Comparison of ENCODE assay signal across 9 mouse cellular contexts in genomic region chr11:97021121-97021765, GRCm38 (mm10). TPM values are rescaled to one million over a fixed set of nuclear protein-coding genes. Genes with fewer than 3 reads are reported as not detected.
DNase-seq lines count a peak whose midpoint lies in the region; ATAC-seq lines count a peak whose summit lies in the region.
"Had no signal": no experiment of that assay in that cellular context is flagged by ENCODE, and none has a peak within 500 bp of the region (broad histone marks: within the 10 kb centered on the region; RNA-seq: fewer than 3 reads in every experiment).

No protein-coding gene starts in this region.

- no peaks in the 10 kb centered on the region for H3K36me3 ChIP-seq in intestine, embryonic 14.5 days (ENCODE audit: control insufficient read depth, insufficient read depth, low read length)
- no peaks in the 10 kb centered on the region for H3K36me3 ChIP-seq in neural tube, embryonic 12.5 days

- H3K27me3 ChIP-seq in intestine, embryonic 14.5 days (replicated peaks; ENCODE audit: control insufficient read depth, insufficient read depth, low read length) = peaks cover 77% of the 10 kb centered on the region
- H3K27me3 ChIP-seq in neural tube, embryonic 12.5 days (replicated peaks) = peaks cover 87% of the 10 kb centered on the region

- intact Hi-C loops in left cerebral cortex, postnatal 14 days (cut with DNase I) = loop anchor here (5.0 kb wide), 1 partner anchor 104 kb away; the partner anchor contains the start of gene Cdk5rap3

- peak overlapping the region; percentile 48 for H3K4me3 ChIP-seq in intestine, embryonic 14.5 days (ENCODE audit: low read depth, low read length)
- peak overlapping the region; percentile 47 for H3K4me3 ChIP-seq in neural tube, embryonic 12.5 days

- WGBS in intestine, embryonic 14.5 days = 3% methylated on average over 27 of the region's 27 CpGs
- WGBS in neural tube, embryonic 12.5 days = 1% methylated on average over 27 of the region's 27 CpGs

- H3K9me3 ChIP-seq in intestine, embryonic 14.5 days (ENCODE audit: control insufficient read depth, low read length) = no peaks in the 10 kb centered on the region
- no peaks in the 10 kb centered on the region for H3K9me3 ChIP-seq in neural tube, embryonic 12.5 days

- H3K4me2 ChIP-seq in intestine, embryonic 14.5 days (ENCODE audit: low read length) = peak overlapping the region; percentile 83
- peak overlapping the region; percentile 84 for H3K4me2 ChIP-seq in neural tube, embryonic 12.5 days (replicated peaks)

- no peak overlapping the region; the same call in 1 of the 2 replicates for H3K9ac ChIP-seq in intestine, embryonic 14.5 days (ENCODE audit: low read length)
- H3K9ac ChIP-seq in neural tube, embryonic 12.5 days = no peak overlapping the region

- peak; percentile 24 to 45 for DNase-seq in kidney, postnatal 4 days
- DNase-seq in kidney, adult 18-20 months = no peak
- DNase-seq in embryo, embryonic 9.5 days (ENCODE audit: extremely low spot score) = peak; percentile 47
- DNase-seq in intestine, embryonic 14.5 days (ENCODE audit: low spot score) = peak; percentile 76
- no peak for DNase-seq in left cerebral cortex, postnatal 14 days (ENCODE audit: low spot score in 2 of 2)
- DNase-seq in right cerebral cortex, postnatal 4 days = no peak
- DNase-seq in cerebellum, adult 18-20 months = no peak

- ATAC-seq in intestine, embryonic 14.5 days (replicated peaks; ENCODE audit: low FRiP score, low TSS enrichment, low read depth) = no peak
- no peak for ATAC-seq in neural tube, embryonic 12.5 days (ENCODE audit: low FRiP score, low read depth)

- no peak overlapping the region for H3K27ac ChIP-seq in intestine, embryonic 14.5 days (ENCODE audit: low read depth)
- no peak overlapping the region for H3K27ac ChIP-seq in neural tube, embryonic 12.5 days
- H3K27ac ChIP-seq: macrophage had no signal

- H3K4me1 ChIP-seq in intestine, embryonic 14.5 days (replicated peaks; ENCODE audit: control insufficient read depth, insufficient read depth, low read length) = peaks cover 22% of the 10 kb centered on the region
- H3K4me1 ChIP-seq in neural tube, embryonic 12.5 days = peaks cover 36% of the 10 kb centered on the region

RNA-seq across cellular contexts. Expression of gene Sp6, which starts 8.0 kb away (rescaled TPM):
- polyA plus RNA-seq in intestine, embryonic 14.5 days (2014; fragmentation: Nextera tagmentation; extraction: Ambion mirVana) = not detected in 2 replicates
- polyA plus RNA-seq in neural tube, embryonic 12.5 days (2016; fragmentation: Nextera tagmentation; extraction: Ambion mirVana) = 0.23 and 0.34 TPM in 2 replicates
- 1 to 10 TPM; 2.6 to 2.7 TPM for total RNA-seq in left cerebral cortex, postnatal 14 days (2021)
- polyA plus RNA-seq: macrophage had no signal

RNA-seq across cellular contexts. Expression of gene Scrn2, which starts 8.5 kb away (rescaled TPM):
- 18.6 and 19.0 TPM in 2 replicates for polyA plus RNA-seq in intestine, embryonic 14.5 days (2014; fragmentation: Nextera tagmentation; extraction: Ambion mirVana)
- 19.8 and 21.9 TPM in 2 replicates for polyA plus RNA-seq in neural tube, embryonic 12.5 days (2016; fragmentation: Nextera tagmentation; extraction: Ambion mirVana)
- 1 to 10 TPM; 2.7 to 3.0 TPM for total RNA-seq in left cerebral cortex, postnatal 14 days (2021)

RNA-seq across cellular contexts. Expression of gene Lrrc46, which starts 20.0 kb away (rescaled TPM):
- 0.44 and 0.49 TPM in 2 replicates for polyA plus RNA-seq in intestine, embryonic 14.5 days (2014; fragmentation: Nextera tagmentation; extraction: Ambion mirVana)
- polyA plus RNA-seq in neural tube, embryonic 12.5 days (2016; fragmentation: Nextera tagmentation; extraction: Ambion mirVana) = 2.2 and 2.9 TPM in 2 replicates
- total RNA-seq in left cerebral cortex, postnatal 14 days (2021) = under 1 TPM; 0.26 to 0.74 TPM

RNA-seq across cellular contexts. Expression of gene Mrpl10, which starts 20.1 kb away (rescaled TPM):
- 96.4 and 98.5 TPM in 2 replicates for polyA plus RNA-seq in intestine, embryonic 14.5 days (2014; fragmentation: Nextera tagmentation; extraction: Ambion mirVana)
- polyA plus RNA-seq in neural tube, embryonic 12.5 days (2016; fragmentation: Nextera tagmentation; extraction: Ambion mirVana) = 66.9 and 68.3 TPM in 2 replicates
- total RNA-seq in left cerebral cortex, postnatal 14 days (2021) = 10 to 100 TPM; 69.0 to 69.8 TPM

RNA-seq across cellular contexts. Expression of gene Osbpl7, which starts 29.2 kb away (rescaled TPM):
- polyA plus RNA-seq in intestine, embryonic 14.5 days (2014; fragmentation: Nextera tagmentation; extraction: Ambion mirVana) = 7.3 and 7.8 TPM in 2 replicates
- polyA plus RNA-seq in neural tube, embryonic 12.5 days (2016; fragmentation: Nextera tagmentation; extraction: Ambion mirVana) = 11.1 and 11.4 TPM in 2 replicates
- total RNA-seq in left cerebral cortex, postnatal 14 days (2021) = 10 to 100 TPM; 10.5 to 12.3 TPM

Comparison
In these comparisons a context has a peak if more than half of its experiments do, and no peak if none do; other contexts are left out.
1. DNase-seq: peak in kidney, postnatal 4 days (2 of 2), embryo, embryonic 9.5 days (single experiment) and intestine, embryonic 14.5 days (single experiment); none in kidney, adult 18-20 months (single experiment), left cerebral cortex, postnatal 14 days (0 of 2), right cerebral cortex, postnatal 4 days (single experiment) and cerebellum, adult 18-20 months (0 of 2).